ENCODE assay signal across 12 mouse cellular contexts in the genomic region with DNA sequence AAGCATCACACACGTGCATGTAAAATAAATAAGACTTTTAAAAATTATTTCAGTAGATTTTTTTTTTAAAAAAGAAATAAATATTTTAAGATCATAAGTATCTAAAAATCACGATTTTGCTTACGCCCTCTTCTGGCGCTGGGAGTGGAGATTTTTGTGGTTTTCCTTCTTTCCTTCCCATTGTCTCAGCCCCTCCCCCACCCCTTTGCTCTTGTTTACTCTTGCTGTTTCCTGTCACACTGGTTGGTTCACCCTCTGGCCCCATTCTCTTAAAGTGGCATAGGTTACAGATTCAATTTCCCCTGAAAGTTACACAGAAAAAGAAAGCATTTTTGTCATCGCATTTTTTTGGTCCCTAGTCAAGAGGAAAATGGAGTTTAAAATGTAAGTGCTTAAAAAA. TPM values are rescaled to one million over a fixed set of nuclear protein-coding genes. Genes with fewer than 3 reads are reported as not detected.
A peak's percentile ranks its signal among the peaks of the same experiment; 100 is the strongest.
DNase-seq lines count a peak whose midpoint lies in the region; ATAC-seq and TF ChIP-seq lines count a peak whose summit lies in the region.
"Had no signal": no experiment of that assay in that cellular context is flagged by ENCODE, and none has a peak within 500 bp of the region (broad histone marks: within the 10 kb centered on the region; RNA-seq: fewer than 3 reads in every experiment).

No protein-coding gene starts in this region.

- no peaks in the 10 kb centered on the region for H3K79me2 ChIP-seq in liver, adult 2 months (ENCODE audit: control insufficient read depth, insufficient read depth, low read length)

- H3K27me3 ChIP-seq in liver, adult 2 months (ENCODE audit: control insufficient read depth, insufficient read depth, low read length): no peaks in the 10 kb centered on the region
- no peaks in the 10 kb centered on the region for H3K27me3 ChIP-seq in liver, embryonic 11.5 days (replicated peaks; ENCODE audit: control insufficient read depth, insufficient read depth, low read length)
- no peaks in the 10 kb centered on the region for H3K27me3 ChIP-seq in forebrain, embryonic 14.5 days (replicated peaks; ENCODE audit: control insufficient read depth, insufficient read depth, low read length)
- H3K27me3 ChIP-seq: embryonic facial prominence, embryonic 13.5 days; limb, embryonic 15.5 days had no signal

- no peak for TF ChIP-seq POLR2A in liver, adult 2 months (IDR thresholded peaks at IDR 0.05; ENCODE audit: extremely low read depth, insufficient read depth, low read length)
- TF ChIP-seq POLR2A in bone marrow macrophage, adult 2 months (IDR thresholded peaks at IDR 0.05; ENCODE audit: borderline replicate concordance, low read depth, low read length): no peak

- H3K4me1 ChIP-seq in liver, adult 2 months (ENCODE audit: control insufficient read depth, insufficient read depth, low read length): no peaks in the 10 kb centered on the region
- no peaks in the 10 kb centered on the region for H3K4me1 ChIP-seq in liver, embryonic 11.5 days (replicated peaks; ENCODE audit: control insufficient read depth, insufficient read depth, low read length)
- peaks cover 11% of the 10 kb centered on the region for H3K4me1 ChIP-seq in bone marrow macrophage, adult 2 months (ENCODE audit: control insufficient read depth, insufficient read depth, low read length)
- H3K4me1 ChIP-seq in forebrain, embryonic 14.5 days (ENCODE audit: control insufficient read depth, insufficient read depth, low read length): no peaks in the 10 kb centered on the region
- H3K4me1 ChIP-seq: embryonic facial prominence, embryonic 13.5 days; limb, embryonic 15.5 days had no signal

- no peak overlapping the region for H3K9ac ChIP-seq in liver, adult 2 months (ENCODE audit: low read depth, low read length)
- H3K9ac ChIP-seq in liver, embryonic 11.5 days (ENCODE audit: low read depth, low read length): no peak overlapping the region
- H3K9ac ChIP-seq in forebrain, embryonic 14.5 days (ENCODE audit: low read length): no peak overlapping the region
- H3K9ac ChIP-seq: embryonic facial prominence, embryonic 13.5 days; hindbrain, embryonic 14.5 days; limb, embryonic 15.5 days had no signal

- H3K4me2 ChIP-seq in liver, embryonic 11.5 days: no peak overlapping the region
- H3K4me2 ChIP-seq in forebrain, embryonic 14.5 days (ENCODE audit: low read length): no peak overlapping the region
- H3K4me2 ChIP-seq: embryonic facial prominence, embryonic 13.5 days; hindbrain, embryonic 14.5 days; limb, embryonic 15.5 days had no signal

- no peak for TF ChIP-seq CTCF in liver, adult 2 months (IDR thresholded peaks at IDR 0.05; ENCODE audit: low read depth, low read length)
- TF ChIP-seq CTCF in bone marrow macrophage, adult 2 months (IDR thresholded peaks at IDR 0.05; ENCODE audit: low read depth, low read length): no peak

- H3K9me3 ChIP-seq in liver, embryonic 11.5 days (ENCODE audit: control insufficient read depth, low read length): no peaks in the 10 kb centered on the region
- no peaks in the 10 kb centered on the region for H3K9me3 ChIP-seq in forebrain, embryonic 14.5 days (replicated peaks; ENCODE audit: control insufficient read depth, low read length)
- H3K9me3 ChIP-seq: embryonic facial prominence, embryonic 13.5 days; limb, embryonic 15.5 days had no signal

- ATAC-seq in liver, embryonic 11.5 days (replicated peaks; ENCODE audit: low FRiP score): no peak
- no peak for ATAC-seq in forebrain, embryonic 14.5 days

- DNase-seq in liver, adult 2 months (ENCODE audit: extremely low read depth, low read depth, low spot score): peak; percentile 24
- no peak for DNase-seq in liver, embryonic 11.5 days (ENCODE audit: low spot score)
- DNase-seq in lung, postnatal 10 days: peak; percentile 36
- DNase-seq in thymus, postnatal 25 days: peak; percentile 30
- DNase-seq in spleen, adult 18-20 months: no peak
- no peak for DNase-seq in left cerebral cortex, adult 8-10 months (ENCODE audit: low spot score in 2 of 2)
- no peak for DNase-seq in forebrain, embryonic 14.5 days (ENCODE audit: low spot score)

- H3K4me3 ChIP-seq in liver, adult 2 months (ENCODE audit: insufficient read depth, low read depth, low read length): no peak overlapping the region
- H3K4me3 ChIP-seq in liver, embryonic 11.5 days (ENCODE audit: low read depth, low read length): no peak overlapping the region
- no peak overlapping the region for H3K4me3 ChIP-seq in bone marrow macrophage, adult 2 months (ENCODE audit: insufficient read depth, low read length)
- H3K4me3 ChIP-seq in forebrain, embryonic 14.5 days (ENCODE audit: low read depth, low read length): no peak overlapping the region
- H3K4me3 ChIP-seq: embryonic facial prominence, embryonic 13.5 days; layer of hippocampus, adult 2 months; limb, embryonic 15.5 days had no signal

- no peaks in the 10 kb centered on the region for H3K36me3 ChIP-seq in liver, adult 2 months (ENCODE audit: control insufficient read depth, insufficient read depth, low read length)
- H3K36me3 ChIP-seq in liver, embryonic 11.5 days (ENCODE audit: control insufficient read depth, insufficient read depth, low read length): no peaks in the 10 kb centered on the region
- no peaks in the 10 kb centered on the region for H3K36me3 ChIP-seq in forebrain, embryonic 14.5 days (ENCODE audit: control insufficient read depth, insufficient read depth, low read length)
- H3K36me3 ChIP-seq: embryonic facial prominence, embryonic 13.5 days; limb, embryonic 15.5 days had no signal

- WGBS in liver, adult 2 months: 47% methylated on average over 5 of the region's 5 CpGs
- WGBS in liver, embryonic 11.5 days: 34% methylated on average over 5 of the region's 5 CpGs
- 62% methylated on average over 5 of the region's 5 CpGs for whole genome bisulfite sequencing in forebrain, embryonic 14.5 days

- H3K27ac ChIP-seq in liver, adult 2 months (replicated peaks; ENCODE audit: insufficient read depth, low read depth, low read length): no peak overlapping the region
- H3K27ac ChIP-seq in liver, embryonic 11.5 days (ENCODE audit: low read depth, low read length): no peak overlapping the region
- H3K27ac ChIP-seq in bone marrow macrophage, adult 2 months (ENCODE audit: insufficient read depth, low read depth, low read length): peak overlapping the region; percentile 84
- no peak overlapping the region for H3K27ac ChIP-seq in forebrain, embryonic 14.5 days (ENCODE audit: low read depth, low read length)
- H3K27ac ChIP-seq: embryonic facial prominence, embryonic 13.5 days; hindbrain, embryonic 14.5 days; layer of hippocampus, adult 2 months; limb, embryonic 15.5 days had no signal

RNA-seq across cellular contexts. Expression of a gene that starts 17.0 kb away (rescaled TPM):
- total RNA-seq in liver, adult 2 months (2014; rRNA removed): 18.4 and 20.1 TPM in 2 replicates
- polyA plus RNA-seq in liver, adult 2 months (2012; rRNA removed): 10.8 and 11.3 TPM in 2 replicates
- 11.7 and 13.3 TPM in 2 replicates for polyA plus RNA-seq in liver, embryonic 11.5 days (2014; fragmentation: Nextera tagmentation; extraction: Ambion mirVana)
- polyA plus RNA-seq in bone marrow macrophage, adult 2 months (2012; ENCODE audit: insufficient read depth, insufficient read length, missing spikeins): 32.2 and 35.2 TPM in 2 replicates
- 10 to 100 TPM; 29.6 to 36.9 (median 33.4) TPM for total RNA-seq in left cerebral cortex, adult 8-10 months (2022)
- polyA plus RNA-seq in forebrain, embryonic 14.5 days (2014; fragmentation: Nextera tagmentation; extraction: Ambion mirVana): 17.1 and 20.2 TPM in 2 replicates

RNA-seq across cellular contexts. Expression of a gene that starts 29.1 kb away (rescaled TPM):
- 14.2 and 19.6 TPM in 2 replicates for total RNA-seq in liver, adult 2 months (2014; rRNA removed)
- 1.4 and 1.8 TPM in 2 replicates for polyA plus RNA-seq in liver, adult 2 months (2012; rRNA removed)
- 29.3 and 33.2 TPM in 2 replicates for polyA plus RNA-seq in liver, embryonic 11.5 days (2014; fragmentation: Nextera tagmentation; extraction: Ambion mirVana)
- polyA plus RNA-seq in bone marrow macrophage, adult 2 months (2012; ENCODE audit: insufficient read depth, insufficient read length, missing spikeins): 17.0 and 18.6 TPM in 2 replicates
- total RNA-seq in left cerebral cortex, adult 8-10 months (2022): 10 to 100 TPM; 19.8 to 22.5 (median 20.9) TPM
- 63.3 and 71.0 TPM in 2 replicates for polyA plus RNA-seq in forebrain, embryonic 14.5 days (2014; fragmentation: Nextera tagmentation; extraction: Ambion mirVana)

RNA-seq across cellular contexts. Expression of a gene that starts 41.7 kb away (rescaled TPM):
- 38.6 and 40.8 TPM in 2 replicates for total RNA-seq in liver, adult 2 months (2014; rRNA removed)
- 16.0 and 16.5 TPM in 2 replicates for polyA plus RNA-seq in liver, adult 2 months (2012; rRNA removed)
- polyA plus RNA-seq in liver, embryonic 11.5 days (2014; fragmentation: Nextera tagmentation; extraction: Ambion mirVana): 24.4 and 26.8 TPM in 2 replicates
- 25.3 and 28.5 TPM in 2 replicates for polyA plus RNA-seq in bone marrow macrophage, adult 2 months (2012; ENCODE audit: insufficient read depth, insufficient read length, missing spikeins)
- 10 to 100 TPM; 77.4 to 87.0 (median 84.8) TPM for total RNA-seq in left cerebral cortex, adult 8-10 months (2022)
- 26.8 and 29.1 TPM in 2 replicates for polyA plus RNA-seq in forebrain, embryonic 14.5 days (2014; fragmentation: Nextera tagmentation; extraction: Ambion mirVana)

Comparison
In these comparisons a context has a peak if more than half of its experiments do, and no peak if none do; other contexts are left out.
1. DNase-seq: peak in liver, adult 2 months (single experiment), lung, postnatal 10 days (single experiment) and thymus, postnatal 25 days (single experiment); none in liver, embryonic 11.5 days (single experiment), spleen, adult 18-20 months (0 of 2), left cerebral cortex, adult 8-10 months (0 of 2) and forebrain, embryonic 14.5 days (single experiment).